Mouse (Mus musculus) liver, postnatal 0 days (tissue): ENCODE data around the gene Shisa7. TPM values are rescaled to one million over a fixed set of nuclear protein-coding genes. Genes with fewer than 3 reads are reported as not detected.
"Not testable (repeated sequence)": the region's sequence is repeated elsewhere in the genome, so short reads cannot be mapped to it uniquely, and the experiment has no call there.

Source experiments
- ATAC-seq: fragments of 200-750 bp; cut with Nextera tagmentation; 2 replicates; pipeline ENCODE4 v1.8.0; 2017; ENCODE audit warnings: mild to moderate bottlenecking, moderate library complexity
- DNase-seq: peaks from one replicate; pipeline ENCODE4 v3.0.0-alpha.2; 2016
- H3K27ac ChIP-seq: fragments of 300-500 bp; sonication (generic); 2 replicates; pipeline ENCODE4 v1.5.1; 2014; ENCODE audit warnings: antibody characterized with exemption, moderate library complexity, mild to moderate bottlenecking, low read depth
- H3K27me3 ChIP-seq: fragments of 300-500 bp; sonication (generic); 2 replicates; pipeline ENCODE4 v1.6.1; 2014; ENCODE audit warnings: low read length, control low read depth, mixed read lengths; ENCODE audit not compliant: insufficient read depth
- H3K36me3 ChIP-seq: fragments of 300-500 bp; sonication (generic); replicated peaks from 2 replicates; pipeline ENCODE4 v1.6.1; 2014; ENCODE audit warnings: mild to moderate bottlenecking, control low read depth, low read length, moderate library complexity, mixed read lengths; ENCODE audit not compliant: insufficient read depth
- H3K4me1 ChIP-seq: fragments of 300-500 bp; sonication (generic); 2 replicates; pipeline ENCODE4 v1.6.1; 2014; ENCODE audit warnings: antibody characterized with exemption, mild to moderate bottlenecking, control low read depth; ENCODE audit not compliant: insufficient read depth
- H3K4me2 ChIP-seq: fragments of 300-500 bp; sonication (generic); 2 replicates; pipeline ENCODE4 v1.6.1; 2014; ENCODE audit warnings: low read depth, mild to moderate bottlenecking, low read length, moderate library complexity, mixed read lengths
- H3K4me3 ChIP-seq: fragments of 300-500 bp; sonication (generic); 2 replicates; pipeline ENCODE4 v1.5.1; 2014; ENCODE audit warnings: low read depth, low read length
- H3K9ac ChIP-seq: fragments of 300-500 bp; sonication (generic); replicated peaks from 2 replicates; pipeline ENCODE4 v1.6.1; 2014; ENCODE audit warnings: mild to moderate bottlenecking, moderate library complexity
- H3K9me3 ChIP-seq: fragments of 300-500 bp; sonication (generic); 2 replicates; pipeline ENCODE4 v1.6.1; 2016; ENCODE audit warnings: mild to moderate bottlenecking, control low read depth, low read length, mixed read lengths
- CTCF ChIP-seq: sonication (generic); IDR thresholded peaks from 2 replicates; pipeline ENCODE4 v1.5.1; 2016; ENCODE audit warnings: antibody characterized with exemption, low read depth
- EP300 ChIP-seq: IDR thresholded peaks from 2 replicates; pipeline ENCODE4 v1.6.1; 2016; ENCODE audit warnings: antibody characterized with exemption, low read depth, mild to moderate bottlenecking
- WGBS: fragments of 180-500 bp; shearing (Covaris S2); extraction: QIAGEN DNeasy Blood & Tissue Kit; methylation state at CpG from one replicate; pipeline ENCODE4 v1.1.7; 2014; ENCODE audit not compliant: insufficient replicate concordance; 5-methylcytosine and 5-hydroxymethylcytosine counted together
- polyA plus RNA-seq: library from polyadenylated mRNA; unstranded; fragments of >200 nt; fragmentation: Nextera tagmentation; extraction: Ambion mirVana; gene quantifications from 2 replicates; pipeline ENCODE4 v1.2.1, GENCODE M21; 2015

Gene Shisa7
- not detected in 2 replicates for polyA plus RNA-seq

- no peaks in the 10 kb centered on the region for H3K36me3 ChIP-seq
- H3K27ac ChIP-seq: no peak within 1 kb of the TSS
- WGBS: 4% methylated on average over 41 of the region's 41 CpGs
- H3K4me3 ChIP-seq: peak within 1 kb of the TSS; percentile 4; the same call in 1 of the 2 replicates
- no peak within 1 kb of the TSS for H3K9ac ChIP-seq
- H3K4me2 ChIP-seq: peak within 1 kb of the TSS; percentile 4; the same call in 1 of the 2 replicates
- ATAC-seq (no peak), DNase-seq (no peak)
- H3K9me3 ChIP-seq: no peaks in the 10 kb centered on the region; the same call in 1 of the 2 replicates
- H3K27me3 ChIP-seq: peaks cover 52% of the 10 kb centered on the region
- H3K4me1 ChIP-seq: peaks cover 8% of the 10 kb centered on the region
- no peak for TF ChIP-seq EP300
- no peak for TF ChIP-seq CTCF
These were observed at the start of gene Shisa7 for GRCm38 (mm10) chr7:4844245-4844916. TSS of gene Shisa7 (minus strand) at chr7:4844696.

GRCm38 (mm10) chr7:4886680-4887079 lies 42.2 kb upstream of the Shisa7 start:
- Histone ChIP-seq H3K27me3 (no peaks in the 10 kb centered on the region), H3K27ac (no peak overlapping the region), H3K9me3 (no peaks in the 10 kb centered on the region), H3K4me1 (no peaks in the 10 kb centered on the region), H3K4me3 (no peak overlapping the region), H3K9ac (no peak overlapping the region), H3K4me2 (no peak overlapping the region), H3K36me3 (0 out of 2 replicates have a peak, but pooled peaks cover 3% of the 10 kb centered on the region)
- no peak for ATAC-seq
- WGBS: 56% methylated on average over 4 of the region's 4 CpGs
- no peak for TF ChIP-seq EP300
- TF ChIP-seq CTCF: no peak
- DNase-seq: no peak

- not testable (repeated sequence) for H3K4me2 ChIP-seq, H3K27ac ChIP-seq, H3K4me3 ChIP-seq, H3K36me3 ChIP-seq, H3K9ac ChIP-seq, DNase-seq, ATAC-seq, H3K27me3 ChIP-seq, H3K9me3 ChIP-seq
- peaks cover 15% of the 10 kb centered on the region for H3K4me1 ChIP-seq
- 55% methylated on average over 1 of the region's 1 CpGs for WGBS
These were observed 34.5 kb upstream of the Shisa7 start for GRCm38 (mm10) chr7:4879036-4879435.

GRCm38 (mm10) chr7:4878186-4878585 lies 33.7 kb upstream of the Shisa7 start:
- TF ChIP-seq CTCF (peak; percentile 57), EP300 (no peak)
- H3K9ac ChIP-seq: peak overlapping the region; percentile 63; the same call in 1 of the 2 replicates
- DNase-seq: peak; percentile 36

GRCm38 (mm10) chr7:4877226-4877625 lies 32.7 kb upstream of the Shisa7 start:
- H3K36me3 ChIP-seq: 0 out of 2 replicates have a peak, but pooled peaks cover 3% of the 10 kb centered on the region
- H3K4me1 ChIP-seq: peaks cover 15% of the 10 kb centered on the region
- peak overlapping the region; percentile 47 for H3K4me3 ChIP-seq
- ATAC-seq: peak; percentile 26
- DNase-seq: no peak
- peak overlapping the region; percentile 63 for H3K9ac ChIP-seq
- no peaks in the 10 kb centered on the region for H3K27me3 ChIP-seq
- TF ChIP-seq CTCF (no peak), EP300 (no peak)
- WGBS: 5% methylated on average over 11 of the region's 11 CpGs
- H3K9me3 ChIP-seq: no peaks in the 10 kb centered on the region
- peak overlapping the region; percentile 67 for H3K4me2 ChIP-seq
- peak overlapping the region; percentile 81 for H3K27ac ChIP-seq

More at GRCm38 (mm10) chr7:4878186-4878585, 33.7 kb upstream of the Shisa7 start:
- Histone ChIP-seq H3K4me3 (peak overlapping the region; percentile 47), H3K9me3 (no peaks in the 10 kb centered on the region), H3K36me3 (0 out of 2 replicates have a peak, but pooled peaks cover 3% of the 10 kb centered on the region), H3K4me2 (peak overlapping the region; percentile 67), H3K4me1 (peaks cover 15% of the 10 kb centered on the region), H3K27me3 (no peaks in the 10 kb centered on the region), H3K27ac (peak overlapping the region; percentile 81)
- ATAC-seq: no peak

- Histone ChIP-seq H3K4me2 (peak within 1 kb of the TSS; percentile 67), H3K4me1 (peaks cover 15% of the 10 kb centered on the region), H3K9me3 (no peaks in the 10 kb centered on the region), H3K9ac (peak within 1 kb of the TSS; percentile 63), H3K27me3 (no peaks in the 10 kb centered on the region), H3K27ac (peak within 1 kb of the TSS; percentile 92), H3K4me3 (peak within 1 kb of the TSS; percentile 47), H3K36me3 (no peaks in the 10 kb centered on the region)
- WGBS: under 1% methylated on average over 22 of the region's 22 CpGs
- ATAC-seq (peak; percentile 99), DNase-seq (peak; percentile 94)
- TF ChIP-seq EP300: peak; percentile 91
- no peak for TF ChIP-seq CTCF
These were observed 32.3 kb upstream of the Shisa7 start, which contains the start of gene Isoc2a for GRCm38 (mm10) chr7:4876753-4877221. TSS of gene Isoc2a (plus strand) at chr7:4877153.
